Mouse (Mus musculus) regulatory T cell (primary cell): Measurements from ENCODE around the gene Hinfp.

Experiments used
- in situ Hi-C: fragments of 300-600 bp; cut with MboI, MseI; formaldehyde crosslinking; loops from one replicate; pipeline ENCODE4 v1.15.1; 2025; ENCODE audit warnings: high pct_unique_total_duplicates

The Hinfp gene

DNA sequence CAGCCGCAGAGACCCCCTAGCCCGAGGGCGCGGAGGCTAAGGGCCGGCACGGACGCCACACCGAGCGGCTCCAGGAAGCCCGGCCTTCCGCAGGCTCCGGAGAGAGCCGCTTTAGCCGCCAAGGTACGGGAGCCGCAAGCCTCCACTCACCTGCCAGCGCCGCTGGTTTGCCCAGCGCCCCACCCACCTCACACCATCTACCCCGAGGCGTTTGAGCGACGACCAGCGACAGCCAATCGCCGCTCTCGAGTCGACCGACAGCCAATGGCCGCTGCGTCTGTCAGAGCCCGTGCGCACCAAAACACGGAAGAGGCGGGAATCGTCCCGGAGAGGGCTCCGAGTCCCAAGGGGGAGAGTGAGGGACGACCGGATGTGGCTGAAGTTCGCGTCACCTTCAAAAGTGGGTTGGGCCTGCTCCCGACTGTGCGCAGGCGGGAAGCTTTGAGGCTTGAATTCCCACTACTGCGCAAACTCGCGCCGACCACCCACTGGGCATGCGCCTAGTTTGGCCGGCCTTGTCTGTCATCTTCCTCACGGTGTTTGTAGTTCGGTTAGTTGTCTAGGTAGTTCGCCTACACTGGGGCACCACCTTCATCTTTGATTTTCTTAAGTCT lies at the start of gene Hinfp:
Hinfp (minus strand) TSS at position 206 of the 614 bp plus-strand sequence.
- in situ Hi-C loops, result no loop called here

DNA sequence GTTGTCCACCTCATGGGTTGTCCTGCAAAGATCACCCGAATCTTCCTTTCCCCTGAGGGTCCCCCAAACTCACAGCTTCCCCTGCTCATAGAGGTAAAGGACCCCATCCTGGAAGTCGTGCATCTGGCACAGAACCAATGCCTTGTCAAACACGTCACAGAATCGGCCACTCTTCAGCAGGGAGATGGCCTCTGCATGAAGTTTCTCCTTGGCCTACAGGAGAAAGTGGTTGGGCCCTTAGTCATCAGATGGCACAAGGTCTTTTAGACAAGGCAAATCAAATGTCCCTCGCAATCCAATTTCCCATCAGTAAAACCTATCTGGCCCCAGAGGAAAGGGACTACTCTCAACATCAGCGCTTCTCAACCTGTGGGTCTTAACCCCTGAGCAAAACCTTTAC lies 47.7 kb upstream of the Hinfp start:
- in situ Hi-C loops, result no loop called here

DNA sequence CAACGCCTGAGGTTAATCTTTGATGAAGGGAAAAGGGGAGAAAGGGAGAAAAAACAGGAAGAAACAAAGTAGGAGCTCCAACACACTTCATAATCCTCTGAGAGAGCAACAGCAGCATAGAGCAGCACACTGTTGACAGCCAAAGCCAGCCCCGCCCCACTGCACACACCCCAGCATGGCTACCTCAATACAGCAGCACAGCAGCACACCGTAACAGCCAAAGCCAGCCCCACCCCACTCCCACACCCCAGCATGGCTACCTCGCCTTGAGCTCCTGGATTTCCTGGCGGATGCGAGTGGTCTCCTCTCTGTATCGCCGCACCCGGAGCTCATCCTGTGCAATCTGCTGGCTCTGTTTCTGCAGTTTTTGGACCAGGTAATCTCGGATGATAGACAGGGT lies 46.9 kb upstream of the Hinfp start:
- in situ Hi-C loops, result no loop called here

DNA sequence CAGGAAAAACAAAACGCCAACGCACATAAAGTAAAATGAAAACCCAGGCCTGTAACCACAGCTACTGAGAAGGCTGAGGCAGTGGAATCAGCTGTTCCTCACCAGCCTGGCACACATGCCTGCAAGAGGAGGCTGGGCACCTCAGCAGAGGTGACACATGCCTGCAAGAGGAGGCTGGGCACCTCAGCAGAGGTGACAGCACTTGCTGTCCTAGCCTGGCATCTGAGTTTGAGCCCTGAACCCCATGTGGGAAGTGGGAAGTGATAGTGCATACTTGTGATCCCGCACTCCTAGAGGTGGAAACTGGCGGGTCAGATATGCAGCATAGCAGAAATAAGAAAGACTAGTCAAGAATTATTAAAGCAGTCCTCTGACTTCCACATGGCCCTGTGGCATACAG lies 45.9 kb upstream of the Hinfp start:
- in situ Hi-C loops, result no loop called here

DNA sequence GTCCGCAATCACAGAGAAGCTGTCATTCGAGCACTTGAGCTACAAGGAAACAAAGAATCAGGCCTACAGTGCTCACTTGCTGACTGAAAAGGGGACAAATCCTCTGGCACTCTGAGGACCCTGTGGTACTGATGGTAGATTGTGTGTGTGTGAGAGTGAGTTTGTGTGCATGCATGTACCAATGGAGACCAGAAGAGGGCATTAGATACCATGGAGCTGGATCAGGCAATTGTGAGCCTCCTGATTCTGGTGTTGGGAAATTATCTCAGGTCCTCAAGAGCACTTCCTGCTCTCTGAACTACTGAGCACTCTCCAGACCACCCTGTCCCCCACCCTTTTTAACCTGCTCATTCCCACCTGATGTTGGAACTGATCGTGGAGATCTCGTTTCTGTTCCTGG lies 43.1 kb upstream of the Hinfp start:
- in situ Hi-C loops, result no loop called here

DNA sequence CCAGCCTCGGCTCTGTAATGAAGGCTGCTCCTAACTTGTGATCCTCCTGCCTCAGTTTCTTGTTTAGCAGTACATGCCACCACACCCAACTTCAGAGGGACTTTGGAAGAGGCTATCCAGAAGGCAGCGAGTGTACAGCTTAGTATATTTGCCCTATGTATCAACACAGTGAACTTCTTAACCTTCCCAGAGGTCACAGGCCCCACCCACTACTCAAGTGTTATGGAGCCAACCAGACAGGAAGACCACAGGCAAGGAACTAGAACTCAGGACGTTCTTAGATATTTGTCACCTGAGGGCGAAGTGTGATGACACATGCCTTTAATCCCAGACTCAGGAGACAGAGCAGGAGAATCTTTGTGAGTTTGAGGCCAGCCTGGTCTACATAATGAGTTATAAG lies 42.1 kb upstream of the Hinfp start:
- in situ Hi-C loops, result no loop called here

DNA sequence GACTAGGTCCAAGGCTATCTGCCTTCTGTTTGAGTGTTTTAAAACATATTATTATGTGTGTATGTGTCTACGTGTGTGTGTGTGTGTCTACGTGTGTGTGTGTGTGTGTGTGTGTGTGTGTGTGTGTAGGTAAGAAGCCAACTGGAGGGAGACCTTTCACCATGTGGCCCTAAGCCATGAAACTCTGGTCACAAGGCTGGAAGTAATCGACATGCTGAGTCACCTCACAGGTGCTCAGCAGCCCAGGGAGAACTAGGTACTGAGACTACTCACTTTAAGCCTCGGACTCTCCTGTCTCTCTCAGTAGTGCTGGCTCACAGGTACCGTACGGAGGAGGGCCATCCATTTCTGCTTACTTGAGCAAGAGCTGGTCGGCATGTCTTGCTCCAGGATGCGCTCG lies 41.7 kb upstream of the Hinfp start:
- in situ Hi-C loops, result no loop called here

DNA sequence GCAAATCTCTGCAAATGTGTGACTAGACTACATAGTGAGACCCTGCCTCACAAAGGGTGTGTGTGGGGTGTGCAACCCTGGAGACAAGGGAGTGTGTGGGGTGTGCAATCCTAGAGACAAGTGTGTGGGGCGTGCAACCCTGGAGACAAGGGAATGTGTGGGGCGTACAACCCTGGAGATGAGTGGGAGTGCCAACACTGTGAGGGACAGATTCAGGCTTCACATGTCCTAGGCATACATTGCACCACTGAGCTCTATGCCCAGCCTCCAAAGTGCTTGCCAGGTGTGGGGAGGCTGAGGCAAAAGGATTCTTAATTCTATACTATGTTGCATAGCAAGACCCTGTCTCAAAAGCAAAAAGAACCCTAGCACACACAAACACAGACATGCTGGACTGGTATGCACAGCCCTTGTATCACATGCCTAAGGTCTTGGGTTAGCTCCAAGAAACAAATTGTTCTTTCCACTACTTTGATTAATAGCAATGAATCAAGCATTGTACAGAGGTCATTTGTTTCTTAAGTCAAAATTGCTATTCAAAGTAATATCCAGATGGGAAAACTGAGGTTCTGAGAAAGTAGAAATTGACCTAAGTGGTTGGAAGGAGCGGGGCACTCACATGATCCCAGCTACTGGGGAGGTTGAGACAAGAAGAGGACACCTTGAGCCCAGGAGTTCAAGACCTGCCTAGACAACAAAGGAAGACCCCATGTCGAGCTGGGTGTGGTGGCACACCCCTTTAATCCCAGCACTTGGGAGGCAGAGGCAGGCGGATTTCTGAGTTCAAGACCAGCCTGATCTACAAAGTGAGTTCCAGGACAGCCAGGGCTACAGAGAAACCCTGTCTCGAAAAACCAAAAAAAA lies 40.3 kb upstream of the Hinfp start:
- in situ Hi-C loops, result no loop called here

DNA sequence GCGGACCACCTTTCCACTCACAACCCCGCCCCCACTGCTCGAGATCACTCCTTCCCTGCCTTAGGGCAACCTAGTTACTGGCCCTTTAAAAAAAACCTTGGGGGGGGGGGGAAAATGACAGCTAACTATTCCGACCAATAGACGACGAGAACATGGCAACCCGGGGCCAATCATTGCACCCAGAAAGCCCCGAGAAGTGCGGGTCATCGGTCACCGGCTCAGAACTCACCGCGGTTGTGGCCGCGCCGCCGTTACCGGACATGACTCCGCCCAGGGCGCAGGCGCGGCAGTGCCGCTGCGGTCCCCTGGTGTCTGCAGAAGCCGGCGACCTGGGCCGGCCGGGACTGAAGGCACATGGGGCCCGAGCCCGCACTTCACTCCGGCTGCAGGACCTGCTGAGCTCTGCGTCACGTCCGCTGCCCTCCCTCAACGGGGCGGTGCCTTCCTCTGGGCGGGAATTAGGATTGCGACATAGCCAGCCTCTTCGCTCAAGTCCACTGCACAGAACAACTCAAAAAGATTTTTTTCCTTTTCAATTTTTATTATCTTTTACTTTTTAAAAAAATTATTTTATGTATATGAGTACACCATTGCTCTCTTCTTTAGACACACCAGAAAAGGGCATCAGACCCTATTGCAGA lies 38.4 kb upstream of the Hinfp start, which contains the start of gene Hmbs:
Hmbs (minus strand) TSS at position 448 of the 641 bp plus-strand sequence.
- in situ Hi-C loops, result no loop called here

DNA sequence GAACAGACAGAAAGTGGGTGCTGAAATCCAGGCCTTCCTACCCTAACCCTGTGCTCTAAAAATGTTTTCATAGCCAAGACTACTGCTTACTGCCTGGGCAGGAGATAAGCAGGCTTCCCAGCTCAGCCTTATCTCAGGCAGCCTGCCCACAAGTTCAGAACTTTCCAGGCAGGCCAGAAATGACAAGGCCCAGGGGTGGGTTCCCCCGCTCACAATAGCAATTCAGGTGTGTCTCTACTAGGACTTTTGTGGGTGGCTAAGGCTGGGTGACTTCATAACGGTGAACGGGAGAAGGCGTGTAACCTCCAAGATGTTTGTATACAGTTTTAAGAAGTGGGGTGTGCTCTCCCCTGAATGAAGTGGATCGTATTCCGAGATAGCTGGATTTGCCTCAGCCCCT lies 37.8 kb upstream of the Hinfp start:
- in situ Hi-C loops, result no loop called here

DNA sequence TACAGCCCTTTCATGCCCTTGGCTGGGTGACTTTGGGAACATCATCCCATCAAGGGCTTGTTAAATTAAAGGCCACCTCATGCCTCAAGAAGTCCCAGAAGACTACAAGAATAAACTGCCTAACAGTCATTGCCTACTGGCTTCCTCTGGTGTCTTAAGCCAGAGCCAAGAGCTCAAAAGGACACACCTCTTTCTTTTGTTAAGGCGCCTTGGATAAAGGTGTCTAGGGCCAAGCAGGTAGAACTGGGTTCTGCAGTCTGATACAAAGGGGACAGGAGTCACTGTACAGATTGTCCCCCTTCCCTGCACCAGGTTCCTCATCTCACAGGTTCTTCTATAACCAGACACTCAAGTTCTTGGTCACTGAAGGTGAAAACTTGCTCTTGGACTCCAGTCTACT lies 37.1 kb upstream of the Hinfp start:
- in situ Hi-C loops, result no loop called here

DNA sequence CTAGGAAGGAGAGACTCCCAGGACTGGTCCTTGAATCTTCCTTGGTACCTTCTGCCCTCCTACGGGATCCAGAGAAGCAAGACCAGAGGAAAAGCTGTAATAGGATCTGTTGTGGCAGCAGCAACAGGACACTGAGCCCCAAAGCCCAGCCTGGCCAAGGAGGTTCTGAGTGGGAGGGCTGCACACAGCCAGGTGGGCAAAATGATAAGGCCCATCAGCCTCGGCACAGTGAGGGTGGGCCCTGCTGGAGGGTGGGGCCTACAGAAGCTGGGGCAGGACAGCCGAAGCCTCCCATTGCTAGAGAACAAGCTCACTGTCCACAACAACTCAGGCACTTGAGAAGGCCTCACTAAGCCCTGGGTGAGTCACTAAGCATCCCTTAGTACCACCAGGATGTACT lies 36.7 kb upstream of the Hinfp start:
- in situ Hi-C loops, result no loop called here

DNA sequence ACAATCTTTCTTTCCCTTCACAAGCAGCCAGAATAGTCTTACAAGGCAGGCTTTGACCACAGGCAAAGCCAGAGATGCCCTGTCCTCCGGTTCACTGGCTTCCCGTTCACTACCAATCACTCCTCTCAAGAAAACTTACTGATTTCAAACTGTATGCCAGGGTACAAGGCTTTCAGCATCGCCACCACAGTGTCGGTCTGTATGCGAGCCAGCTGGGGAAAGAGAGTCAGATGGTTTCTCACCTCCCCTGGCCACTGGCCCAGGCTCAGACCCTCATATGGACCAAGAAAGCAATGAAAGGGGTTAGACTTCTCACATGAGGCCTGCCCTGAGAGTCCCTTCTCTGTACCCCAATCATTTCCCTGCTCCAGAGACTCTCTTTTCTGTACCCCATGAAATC lies 36.0 kb upstream of the Hinfp start:
- in situ Hi-C loops, result no loop called here

DNA sequence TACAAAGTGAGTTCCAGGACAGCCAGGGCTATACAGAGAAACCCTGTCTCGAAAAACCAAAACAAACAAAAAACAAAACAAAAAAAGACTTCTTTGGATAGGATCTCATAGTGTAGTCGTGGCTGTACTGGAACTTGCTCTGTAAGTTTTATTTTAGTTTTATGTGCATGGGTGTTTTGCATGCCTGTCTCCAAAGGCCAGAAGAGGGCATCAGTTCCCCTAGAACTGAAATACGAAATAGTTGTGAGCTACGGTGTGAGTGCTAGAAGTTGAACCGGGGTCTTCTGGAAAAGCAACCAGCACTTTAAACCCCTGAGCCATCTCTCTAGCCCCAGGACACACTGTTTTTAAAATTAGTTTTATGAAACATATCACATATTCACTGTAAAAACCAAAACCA lies 33.1 kb upstream of the Hinfp start:
- in situ Hi-C loops, result loop anchor here (5.0 kb wide), 1 partner anchor 44 kb away; no protein-coding TSS in a partner anchor

DNA sequence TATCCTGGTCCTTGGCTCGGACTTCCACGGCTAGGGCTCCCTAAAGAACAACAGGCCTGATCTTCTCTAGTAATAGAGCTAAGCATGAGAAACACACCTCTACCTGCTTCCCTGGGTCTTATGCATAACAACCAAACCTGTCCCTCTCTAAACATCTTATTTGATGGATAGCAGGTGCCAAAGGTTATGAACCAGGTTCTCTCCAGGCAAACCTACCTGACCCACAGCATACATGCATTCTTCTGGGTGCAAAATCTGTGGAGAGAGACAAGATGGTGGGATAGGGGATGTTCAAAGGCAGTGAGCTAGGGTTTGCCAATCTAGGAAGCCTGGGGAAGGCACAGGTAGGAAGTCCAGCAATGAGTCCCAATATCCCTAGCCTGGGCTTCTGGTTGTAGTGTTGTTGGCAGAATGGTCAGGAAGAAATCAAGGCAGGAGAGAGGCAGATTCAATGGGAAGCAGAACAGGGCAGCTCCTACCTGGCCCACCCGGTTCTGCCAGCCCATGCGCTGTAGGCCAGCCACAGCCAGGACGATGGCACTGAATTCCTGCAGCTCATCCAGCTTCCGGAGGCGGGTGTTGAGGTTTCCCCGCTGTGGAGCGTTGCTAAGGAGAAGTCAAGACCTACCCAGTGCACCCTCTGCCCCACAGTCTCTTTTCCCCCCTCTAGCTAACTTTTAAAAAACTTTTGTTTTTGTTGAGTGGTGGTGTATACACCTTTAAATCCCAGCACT lies 32.1 kb upstream of the Hinfp start:
- in situ Hi-C loops, result loop anchor here (5.0 kb wide), 1 partner anchor 45 kb away; no protein-coding TSS in a partner anchor

DNA sequence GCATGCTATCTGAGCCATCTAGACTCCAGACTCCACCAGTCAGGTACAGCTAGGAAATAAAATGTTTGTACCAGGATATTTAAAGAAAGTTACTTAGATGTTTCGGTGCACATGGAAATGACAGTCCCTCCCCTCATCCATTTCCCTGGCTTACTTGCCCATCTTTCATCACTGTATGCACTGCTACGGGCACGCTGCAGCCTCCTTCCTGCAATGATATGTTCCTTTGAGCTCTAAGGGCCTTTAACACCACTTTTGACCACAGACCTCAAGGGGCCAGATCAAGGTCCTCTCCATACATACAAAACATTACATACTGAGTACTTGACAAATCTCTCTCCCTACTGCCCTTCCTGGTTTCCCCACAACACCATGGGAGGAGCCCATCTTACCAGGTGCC lies 31.5 kb upstream of the Hinfp start:
- in situ Hi-C loops, result loop anchor here (5.0 kb wide), 1 partner anchor 45 kb away; no protein-coding TSS in a partner anchor

DNA sequence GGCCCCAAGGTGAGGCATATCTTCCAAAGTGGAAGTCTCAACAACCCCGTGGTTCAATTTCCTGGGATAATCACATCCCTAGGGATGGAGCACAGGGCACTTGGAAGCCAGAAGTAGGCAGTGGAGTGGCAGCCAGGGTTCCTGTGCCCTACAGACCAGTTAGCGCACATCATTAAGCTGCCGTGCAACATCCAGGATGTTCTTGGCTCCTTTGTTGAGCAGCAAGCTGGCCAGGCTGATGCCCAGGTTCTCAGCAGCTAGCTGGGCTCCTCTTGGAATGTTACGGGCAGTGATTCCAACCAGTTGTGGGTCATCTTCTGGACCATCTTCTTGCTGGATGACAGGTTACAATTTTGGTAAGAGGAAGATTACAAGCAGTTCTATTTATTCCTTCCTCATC lies 31.0 kb upstream of the Hinfp start:
- in situ Hi-C loops, result loop anchor here (5.0 kb wide), 1 partner anchor 46 kb away; no protein-coding TSS in a partner anchor

DNA sequence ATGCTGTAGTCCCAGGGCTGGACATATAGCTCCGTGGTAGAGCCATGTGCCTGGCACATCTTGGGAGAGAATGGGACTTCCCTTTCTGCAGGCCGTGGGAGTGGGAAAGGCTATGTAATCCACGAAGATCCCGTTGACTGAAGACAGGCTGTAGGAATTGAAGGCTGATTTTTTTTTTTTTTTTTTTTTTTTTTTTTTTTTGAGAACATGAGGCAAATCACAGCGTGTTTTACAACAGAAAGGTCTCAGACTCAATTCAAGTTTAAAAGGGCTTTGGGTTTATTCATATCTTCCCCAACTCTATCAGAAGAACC lies 30.6 kb upstream of the Hinfp start:
- in situ Hi-C loops, result loop anchor here (5.0 kb wide), 1 partner anchor 46 kb away; no protein-coding TSS in a partner anchor

DNA sequence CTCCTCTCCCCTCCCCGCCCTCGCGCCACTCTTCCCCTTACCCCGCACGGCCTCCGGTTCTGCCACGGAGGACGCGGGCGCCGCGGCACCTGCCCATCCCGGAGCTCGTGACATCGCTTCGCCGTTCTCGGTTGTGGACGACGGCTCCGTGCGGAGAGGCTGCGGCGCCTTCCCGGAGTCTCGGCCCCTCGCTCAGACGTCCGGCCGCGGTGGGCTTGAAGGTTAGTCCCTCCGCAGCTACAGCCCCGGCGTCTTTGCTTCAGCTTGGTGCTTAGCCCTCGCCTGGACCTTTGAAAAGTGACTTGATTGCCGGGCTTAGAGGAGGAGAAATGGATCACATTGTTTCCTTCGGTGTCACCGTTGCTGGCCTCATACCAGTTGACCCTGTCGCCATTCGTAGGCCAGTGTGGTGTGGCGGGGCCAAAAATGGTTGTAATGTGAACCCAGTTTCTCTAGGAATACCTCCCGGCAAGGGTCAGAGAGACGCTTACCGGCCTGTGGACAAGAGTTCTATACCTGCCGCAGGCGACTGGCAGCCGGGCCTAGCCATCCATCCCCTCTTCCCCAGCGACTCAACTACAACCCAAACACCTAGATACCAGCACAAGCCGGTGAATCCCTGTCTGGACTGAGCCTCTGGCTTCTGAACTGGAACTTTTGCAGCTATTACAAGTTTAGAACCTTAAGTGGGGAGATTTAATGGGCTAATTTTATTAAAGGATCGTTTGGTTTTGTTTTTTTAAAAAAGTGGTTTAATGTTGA lies 30.0 kb upstream of the Hinfp start:
- in situ Hi-C loops, result loop anchor here (5.0 kb wide), 1 partner anchor 47 kb away; no protein-coding TSS in a partner anchor

DNA sequence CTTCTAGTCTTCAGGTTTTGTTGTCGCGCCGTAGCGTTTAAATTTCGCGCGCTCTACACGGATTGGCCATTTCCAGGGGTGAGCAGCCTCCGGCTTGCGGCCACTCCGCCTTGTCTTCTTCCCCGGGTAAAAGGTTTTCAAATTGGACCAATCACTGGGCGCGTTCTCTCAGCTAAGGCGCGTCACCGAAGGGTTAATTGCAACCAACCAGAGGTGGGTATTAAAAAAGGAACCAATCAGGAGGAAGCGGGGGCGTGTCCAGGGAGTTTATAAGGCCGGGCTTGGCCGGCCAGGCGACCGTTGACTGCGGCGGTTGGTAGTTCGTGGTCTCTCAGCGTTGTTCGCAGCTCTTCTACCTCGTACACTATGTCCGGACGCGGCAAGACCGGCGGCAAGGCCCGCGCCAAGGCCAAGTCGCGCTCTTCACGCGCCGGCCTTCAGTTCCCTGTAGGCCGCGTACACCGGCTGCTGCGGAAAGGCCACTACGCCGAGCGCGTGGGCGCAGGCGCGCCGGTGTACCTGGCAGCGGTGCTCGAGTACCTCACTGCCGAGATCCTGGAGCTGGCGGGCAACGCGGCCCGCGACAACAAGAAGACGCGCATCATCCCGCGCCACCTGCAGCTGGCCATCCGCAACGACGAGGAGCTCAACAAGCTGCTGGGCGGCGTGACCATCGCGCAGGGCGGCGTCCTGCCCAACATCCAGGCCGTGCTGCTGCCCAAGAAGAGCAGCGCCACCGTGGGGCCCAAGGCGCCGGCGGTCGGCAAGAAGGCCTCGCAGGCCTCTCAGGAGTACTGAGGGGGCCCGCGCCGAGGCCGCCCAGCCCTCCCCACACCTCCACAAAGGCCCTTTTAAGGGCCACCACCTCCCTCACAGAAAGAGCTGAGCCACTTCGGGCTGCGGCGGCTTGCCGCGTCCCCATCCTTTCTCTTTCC lies 29.2 kb upstream of the Hinfp start, which contains the start of gene H2afx:
H2afx (plus strand) TSS at position 299 of the 935 bp plus-strand sequence.
- in situ Hi-C loops, result loop anchor here (5.0 kb wide), 1 partner anchor 48 kb away; no protein-coding TSS in a partner anchor
